Mouse (Mus musculus): ENCODE results near the gene Mapk9.

Mapk9 gene

DNA sequence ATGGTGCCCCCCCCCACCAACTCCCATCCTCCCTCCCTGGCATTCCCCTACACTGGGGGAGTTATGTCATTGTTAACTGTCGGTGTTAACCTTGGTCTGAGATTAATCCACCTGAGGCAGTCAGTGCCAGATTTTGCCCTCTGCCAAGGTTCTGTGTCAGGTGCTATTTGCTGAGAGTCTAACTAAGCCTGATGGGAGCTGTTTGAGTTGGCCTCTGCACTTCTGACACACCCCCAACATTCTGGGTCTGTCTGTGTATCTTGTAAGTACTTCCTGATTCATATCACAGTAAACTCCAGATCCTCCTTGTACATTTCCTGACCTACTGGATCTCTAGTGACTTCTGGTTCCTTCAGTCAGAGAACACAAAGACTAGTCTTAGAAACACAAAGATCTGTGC is 5.9 kb upstream of the Mapk9 start:
- DNase-seq (ENCODE audit: low read depth, low spot score), result no peak

DNA sequence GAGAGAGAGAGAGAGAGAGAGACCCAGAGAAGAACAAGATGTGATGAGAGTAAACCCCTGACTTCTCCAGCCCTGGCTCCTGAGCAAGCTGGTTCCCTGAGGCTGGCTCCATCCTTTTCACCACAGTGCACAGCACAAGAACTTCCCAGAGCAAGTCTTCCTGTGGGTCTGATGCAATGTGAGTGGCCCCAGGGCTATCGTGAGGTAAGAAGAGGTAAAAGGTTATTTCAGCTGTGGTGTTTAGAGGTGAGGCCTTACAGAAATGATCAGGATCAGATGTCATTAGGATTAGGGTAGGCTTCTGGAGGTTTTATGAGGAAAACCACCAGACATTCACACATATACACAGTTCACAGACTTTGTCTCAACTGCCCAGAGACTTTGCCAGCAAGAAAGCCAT is 4.7 kb upstream of the Mapk9 start:
- DNase-seq (ENCODE audit: low read depth, low spot score), result no peak

DNA sequence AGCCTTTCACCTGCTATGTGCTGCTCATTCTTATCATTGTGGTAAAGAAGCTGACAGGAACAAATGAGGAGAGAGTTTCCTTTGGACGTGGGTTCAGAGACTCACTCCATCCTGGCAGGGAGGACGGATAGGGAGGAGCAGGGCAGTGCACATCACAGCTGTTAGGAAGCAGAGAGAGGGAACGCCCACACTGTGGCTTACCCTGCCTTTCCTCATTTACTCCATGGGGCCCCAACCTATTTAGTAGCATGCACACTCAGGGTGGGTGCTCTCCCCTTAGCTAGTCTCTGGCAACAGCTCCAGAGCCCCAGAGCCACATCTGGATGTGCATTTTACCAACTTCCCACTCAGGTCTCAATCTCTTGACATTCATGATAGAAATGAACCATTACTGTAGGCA is 3.8 kb upstream of the Mapk9 start:
- DNase-seq (ENCODE audit: low read depth, low spot score), result no peak

DNA sequence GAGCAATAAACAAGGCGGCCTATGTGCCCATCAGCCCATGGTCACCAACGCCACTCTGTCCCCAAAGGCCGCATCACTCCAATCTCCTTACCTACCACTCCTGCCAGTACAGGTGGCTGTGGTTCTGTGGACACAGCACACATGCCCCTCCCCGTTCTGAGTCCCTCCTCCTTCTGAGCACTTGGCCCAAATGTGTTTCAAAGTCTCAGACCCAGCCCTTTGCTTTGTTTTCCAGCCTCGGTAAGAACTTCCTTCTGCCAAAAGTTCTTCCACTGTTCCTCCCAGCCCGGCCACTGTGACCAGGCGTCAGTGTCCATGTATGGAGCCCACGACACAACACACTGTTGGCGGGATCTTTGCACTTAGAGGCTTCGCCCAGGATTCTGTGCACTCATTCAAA is 2.2 kb upstream of the Mapk9 start:
- peak; percentile 60 for DNase-seq (ENCODE audit: low read depth, low spot score)

DNA sequence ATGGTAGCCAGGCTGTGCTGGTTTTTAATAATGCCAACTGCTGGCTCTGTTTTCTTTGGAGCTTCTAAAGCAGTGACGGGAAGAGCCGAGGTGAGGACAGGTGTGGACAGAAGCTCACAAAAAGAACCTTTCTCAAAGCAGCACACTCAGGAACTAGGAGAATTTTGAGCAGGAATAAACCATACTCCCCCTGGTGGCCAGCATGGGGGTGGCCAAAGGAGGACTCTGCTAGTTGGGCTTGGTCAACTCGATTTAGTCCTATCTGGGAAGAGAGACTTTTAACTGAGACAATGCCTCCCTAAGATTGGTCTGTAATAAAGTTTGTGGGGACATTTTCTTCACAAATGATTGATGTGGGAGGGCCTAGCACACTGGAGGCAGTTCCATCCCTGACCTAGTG is 1.6 kb upstream of the Mapk9 start:
- peak; percentile 86 for DNase-seq (ENCODE audit: low read depth, low spot score)

DNA sequence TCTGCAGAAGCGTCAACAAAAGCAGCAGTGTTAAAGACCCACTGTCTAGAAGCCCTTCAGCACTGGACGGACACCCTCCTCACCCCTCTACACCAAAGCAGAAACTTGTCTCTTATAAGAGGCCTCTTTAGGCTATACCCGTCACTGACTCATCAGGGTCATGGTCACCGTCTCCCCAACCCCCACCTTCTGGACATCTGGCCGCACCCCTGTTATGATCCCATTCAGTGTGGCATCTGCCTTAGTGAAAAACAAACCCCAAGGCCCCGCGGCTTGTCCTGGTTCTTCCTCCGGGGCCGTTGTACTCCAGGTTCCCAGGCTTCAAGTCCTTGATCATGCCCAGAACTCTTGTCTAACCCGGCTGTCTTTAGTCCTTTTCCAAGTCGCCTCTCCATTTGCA is 593 bp upstream of the Mapk9 start:
- no peak for DNase-seq (ENCODE audit: low read depth, low spot score)

DNA sequence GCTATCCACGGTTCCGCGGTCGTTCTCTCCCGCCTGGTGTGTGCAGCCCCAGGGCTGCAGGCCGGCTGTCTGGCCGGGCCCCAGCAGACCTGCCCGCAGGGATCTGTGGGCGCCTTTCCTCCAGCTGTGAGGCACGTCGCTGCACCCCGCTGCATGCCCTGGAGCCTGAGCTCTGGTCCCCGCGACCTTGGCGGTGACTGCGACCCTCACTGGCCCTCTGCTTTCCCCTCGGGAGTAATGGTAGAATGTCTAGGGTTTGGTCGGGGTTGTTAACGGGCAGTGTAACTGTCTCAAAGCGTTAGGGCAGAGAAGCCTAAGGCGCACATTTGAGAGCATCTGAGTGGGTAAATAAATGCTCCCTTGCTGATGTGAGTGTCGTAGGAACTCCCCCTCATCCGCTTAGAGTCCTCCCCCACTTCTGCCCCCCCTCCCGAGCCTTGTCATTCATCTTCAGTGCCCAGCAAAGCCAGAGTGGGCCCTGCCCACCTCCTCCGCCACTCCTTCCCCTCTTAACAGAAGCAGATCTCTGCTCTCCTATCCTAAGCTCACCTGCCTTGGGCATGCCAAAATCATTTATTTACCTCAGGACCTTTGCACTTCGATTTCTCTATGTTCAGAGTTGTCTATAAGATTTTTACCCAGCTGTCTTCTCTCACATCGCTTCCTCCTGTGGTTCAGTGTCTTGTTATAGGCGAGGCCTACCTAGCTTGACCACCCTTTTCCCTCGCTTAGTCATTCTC is 690 bp downstream of the Mapk9 start:
- DNase-seq (ENCODE audit: low read depth, low spot score), result no peak

DNA sequence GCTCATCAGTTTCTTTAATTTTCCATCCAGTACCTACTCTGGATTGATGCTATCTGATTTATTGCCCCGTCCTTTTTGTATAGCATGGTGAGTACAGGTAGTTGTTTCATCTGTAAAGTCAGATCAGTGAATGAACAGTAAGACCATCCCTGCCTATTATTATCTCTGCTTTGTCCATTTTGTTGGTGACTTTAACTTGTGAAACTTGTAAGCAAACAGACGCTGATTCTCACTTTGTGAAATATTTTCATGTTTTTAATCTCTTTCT is 1.2 kb downstream of the Mapk9 start:
- DNase-seq (ENCODE audit: low read depth, low spot score), result no peak

DNA sequence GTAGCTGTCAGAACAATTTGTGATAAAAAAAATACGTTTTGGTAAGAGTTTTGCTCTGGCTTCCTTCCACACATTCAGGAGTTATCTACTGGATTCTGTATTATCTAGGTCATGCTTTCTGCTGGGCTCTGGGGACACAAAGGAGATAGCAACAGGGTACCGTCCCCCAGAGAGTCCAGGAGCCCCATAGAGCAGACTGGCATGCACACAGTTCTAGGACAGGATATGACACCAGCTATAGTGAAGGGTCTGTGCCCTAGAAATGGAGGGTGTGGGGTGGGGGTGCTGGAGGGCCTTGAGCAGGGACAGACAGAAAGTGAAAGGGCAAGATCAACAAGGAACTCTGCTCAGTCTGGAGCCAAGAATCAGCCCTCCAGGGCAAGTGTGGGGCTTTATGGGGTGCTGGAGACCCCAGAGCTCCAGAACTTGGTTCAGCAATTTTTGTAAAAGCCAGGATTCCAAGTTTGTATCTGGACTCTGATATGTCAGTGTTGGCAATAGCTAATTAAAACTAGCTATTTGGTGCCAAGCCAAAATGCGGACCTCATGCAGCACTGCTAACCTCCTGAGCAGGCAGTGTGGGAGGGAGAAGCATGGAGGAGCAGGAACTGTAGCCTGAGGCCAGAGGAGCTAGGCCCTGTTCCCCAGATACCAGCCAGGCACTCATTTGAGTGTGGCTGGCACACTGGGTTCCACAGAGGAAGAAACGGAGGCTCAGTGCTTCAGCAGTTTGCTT is 1.7 kb downstream of the Mapk9 start:
- DNase-seq (ENCODE audit: low read depth, low spot score), result no peak

DNA sequence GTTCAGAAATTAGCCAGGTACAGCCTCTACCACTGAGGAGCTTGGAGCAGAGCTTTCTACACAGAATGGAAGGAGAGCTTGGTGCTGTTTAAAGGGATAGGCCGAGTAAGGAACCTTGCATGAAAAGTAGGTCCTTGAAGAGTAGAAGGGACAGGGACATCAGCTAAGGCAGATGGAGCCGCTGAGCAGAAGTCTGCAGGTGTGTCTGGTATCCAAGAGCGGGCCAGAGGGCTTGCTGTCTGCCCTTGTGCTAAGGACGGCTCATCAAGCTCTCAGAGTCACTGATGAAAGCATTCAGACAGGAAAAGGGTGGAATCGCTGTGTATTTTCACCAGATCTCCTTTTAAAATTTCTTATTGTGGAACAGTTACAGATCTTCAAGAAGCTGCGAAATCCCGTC is 3.8 kb downstream of the Mapk9 start:
- no peak for DNase-seq (ENCODE audit: low read depth, low spot score)

DNA sequence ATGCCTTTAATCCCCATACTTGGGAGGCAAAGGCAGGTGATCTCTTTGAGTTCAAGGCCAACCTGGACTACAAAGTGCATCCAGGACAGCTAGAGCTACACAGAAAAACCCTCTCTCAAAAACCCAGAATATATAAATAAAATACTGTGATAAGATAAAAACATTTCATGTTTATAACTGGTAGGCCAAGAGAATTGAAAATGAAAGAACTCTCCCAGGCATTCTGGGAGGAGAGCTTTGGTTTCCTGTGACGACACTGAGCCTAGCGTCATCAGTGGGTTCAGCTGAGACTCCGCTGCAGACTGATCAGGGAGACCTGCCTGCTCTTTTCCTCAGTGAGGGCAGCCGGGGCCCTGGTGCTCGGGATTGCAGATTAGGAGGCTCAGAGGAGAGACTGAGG is 8.6 kb downstream of the Mapk9 start:
- DNase-seq (ENCODE audit: low read depth, low spot score), result no peak

DNA sequence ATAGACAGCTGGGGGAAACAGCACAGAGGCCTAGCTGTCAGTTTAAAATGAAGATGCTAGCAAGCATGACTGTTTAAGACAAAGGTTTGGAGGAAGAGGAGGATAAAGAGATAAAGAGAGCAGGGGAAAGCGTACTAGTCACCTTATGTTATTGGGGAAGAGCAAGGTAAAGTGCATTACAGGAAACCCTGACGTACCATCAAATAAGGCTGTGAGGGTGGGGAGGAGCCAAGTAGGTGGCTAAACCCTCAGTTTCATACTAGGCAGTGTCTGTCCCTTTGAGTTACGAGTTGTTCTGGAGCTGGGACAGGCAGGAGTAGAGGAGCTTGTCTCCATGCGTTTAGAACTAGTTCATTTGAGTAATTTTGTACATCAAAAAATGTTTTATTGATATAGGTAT is 14.6 kb downstream of the Mapk9 start:
- no peak for DNase-seq (ENCODE audit: low read depth, low spot score)

DNA sequence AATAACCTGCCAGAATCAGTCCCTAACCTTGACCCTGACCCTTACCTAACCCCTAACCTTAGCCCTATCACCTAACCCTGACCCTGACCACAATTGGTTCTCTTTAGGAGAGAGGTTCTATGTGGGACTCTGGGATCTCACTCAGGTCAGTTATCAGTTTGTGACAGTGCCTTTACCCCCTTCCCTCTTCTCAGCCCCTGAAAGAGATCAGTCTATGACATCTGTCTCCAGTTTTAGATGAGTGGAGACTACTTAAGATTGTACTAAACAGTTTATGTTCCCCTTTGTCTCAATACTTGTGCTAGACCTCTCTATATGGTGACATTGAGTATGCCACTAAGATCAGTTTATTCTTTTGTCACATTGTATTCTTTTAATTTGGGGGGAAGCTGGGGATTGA is 17.4 kb downstream of the Mapk9 start:
- DNase-seq (ENCODE audit: low read depth, low spot score), result no peak

DNA sequence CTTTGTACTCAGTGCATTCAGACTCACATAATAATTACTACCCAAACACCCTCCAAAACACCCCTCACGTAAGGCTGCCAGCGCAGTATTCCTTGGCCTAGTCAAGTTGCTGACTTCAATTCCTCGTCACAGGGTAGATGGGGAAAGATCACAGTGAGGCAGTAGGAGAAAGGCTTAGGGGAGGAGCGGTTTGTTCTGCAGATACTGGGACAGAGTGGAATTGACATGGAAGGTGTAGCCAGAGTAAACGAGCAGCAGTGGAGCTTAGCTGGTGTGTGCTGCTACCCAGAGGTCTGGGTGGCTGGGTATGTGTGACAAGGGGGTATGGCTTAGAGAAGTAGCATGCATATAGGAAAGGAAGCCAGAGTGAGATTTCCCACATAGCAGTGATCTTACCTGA is 20.8 kb downstream of the Mapk9 start:
- DNase-seq (ENCODE audit: low read depth, low spot score), result no peak

DNA sequence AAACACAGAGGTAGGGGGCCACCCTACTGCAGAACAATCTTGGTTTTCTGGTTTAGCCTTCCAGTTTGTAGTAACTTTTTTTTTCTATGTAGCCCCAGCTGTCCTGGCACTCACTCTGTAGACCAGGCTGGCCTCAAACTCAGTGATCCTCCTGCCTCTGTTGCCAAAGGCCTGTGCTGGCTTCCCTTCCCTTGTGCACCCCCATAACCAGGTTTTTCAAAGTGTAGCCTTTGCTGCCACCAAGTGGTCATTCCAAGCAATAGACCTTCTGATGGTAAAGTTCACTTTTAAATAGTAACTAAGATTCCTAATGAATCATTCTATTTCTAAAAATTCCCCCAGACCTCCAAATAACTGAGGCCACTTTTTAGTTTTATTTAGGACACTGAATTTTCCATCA is 23.2 kb downstream of the Mapk9 start:
- DNase-seq (ENCODE audit: low read depth, low spot score), result peak; percentile 67

DNA sequence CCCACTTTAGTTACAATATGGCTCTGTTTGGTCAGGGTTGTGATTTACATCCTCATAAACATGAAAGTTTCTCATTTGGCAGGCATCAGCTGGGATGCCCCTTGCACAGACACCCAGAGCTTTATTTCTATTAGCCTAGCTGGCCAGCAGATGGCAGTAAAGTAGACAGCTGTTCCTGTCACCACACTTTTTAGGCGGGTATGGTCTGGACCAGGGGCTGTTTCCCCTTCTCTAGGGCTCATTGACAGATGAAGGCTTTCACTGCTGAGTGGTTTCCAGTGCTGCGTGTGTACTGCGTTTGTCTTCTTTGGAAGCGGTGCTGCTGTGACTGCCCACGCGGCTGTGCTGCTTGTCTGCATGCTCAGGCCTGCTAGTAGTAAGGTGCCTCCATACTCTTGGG is 25.4 kb downstream of the Mapk9 start:
- peak; percentile 70 for DNase-seq (ENCODE audit: low read depth, low spot score)

DNA sequence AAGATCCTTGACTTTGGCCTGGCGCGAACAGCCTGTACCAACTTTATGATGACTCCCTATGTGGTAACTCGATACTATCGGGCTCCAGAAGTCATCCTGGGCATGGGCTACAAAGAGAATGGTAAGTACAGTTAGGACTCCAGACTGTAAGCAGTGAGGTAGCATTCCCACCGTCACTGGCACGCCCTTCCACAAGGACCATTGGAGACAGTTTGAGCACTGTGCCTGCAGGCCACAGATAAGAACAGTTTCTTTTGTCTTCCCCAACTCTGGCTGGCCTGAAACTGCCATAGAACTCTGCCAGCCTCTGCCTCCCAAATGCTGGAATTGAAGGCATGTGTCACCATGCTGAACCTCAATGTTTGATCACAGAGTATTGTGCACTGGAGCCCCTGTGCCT is 26.2 kb downstream of the Mapk9 start:
- no peak for DNase-seq (ENCODE audit: low read depth, low spot score)

DNA sequence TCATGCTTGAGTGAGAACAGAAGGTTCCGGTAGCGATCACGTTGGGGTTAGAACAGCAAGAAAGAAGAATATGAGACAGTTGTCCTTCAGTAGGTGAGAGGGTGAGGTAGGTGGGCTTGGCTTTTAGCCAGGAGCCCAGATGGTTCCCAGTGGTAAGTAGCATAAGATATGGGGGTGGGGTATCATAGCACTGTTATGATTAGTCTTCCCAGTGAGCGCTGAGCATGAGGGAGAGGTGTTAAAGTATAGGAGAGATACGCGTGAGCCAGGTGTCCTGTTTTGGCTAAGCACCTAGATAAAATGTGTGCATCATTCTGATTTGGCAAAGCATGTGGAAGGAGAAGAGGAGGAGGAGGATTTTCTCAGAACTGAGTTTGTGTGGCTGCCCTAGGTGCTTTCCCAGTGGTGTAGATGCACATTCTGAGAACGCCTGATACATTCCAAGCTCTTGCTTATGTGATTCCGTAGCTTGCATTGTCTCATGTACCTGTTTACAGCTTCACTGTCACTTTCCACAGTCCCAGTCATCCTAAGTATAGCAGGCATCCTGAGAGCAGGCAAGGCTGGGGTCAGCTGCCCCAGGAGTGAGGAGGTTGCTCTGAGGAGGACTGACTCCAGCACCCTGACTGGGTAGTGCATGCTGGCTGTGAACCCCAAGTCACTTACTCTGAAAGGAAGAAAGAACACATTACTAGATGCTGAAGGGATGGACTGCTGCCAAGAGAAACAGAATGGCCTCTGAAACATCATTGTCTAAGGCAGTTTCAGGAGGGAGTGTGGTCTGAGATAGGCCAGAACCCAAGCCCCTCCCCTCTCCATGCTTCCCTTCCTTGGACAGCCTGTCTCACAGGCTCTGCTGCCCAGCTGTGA is 30.6 kb downstream of the Mapk9 start:
- no peak for DNase-seq (ENCODE audit: low read depth, low spot score)

DNA sequence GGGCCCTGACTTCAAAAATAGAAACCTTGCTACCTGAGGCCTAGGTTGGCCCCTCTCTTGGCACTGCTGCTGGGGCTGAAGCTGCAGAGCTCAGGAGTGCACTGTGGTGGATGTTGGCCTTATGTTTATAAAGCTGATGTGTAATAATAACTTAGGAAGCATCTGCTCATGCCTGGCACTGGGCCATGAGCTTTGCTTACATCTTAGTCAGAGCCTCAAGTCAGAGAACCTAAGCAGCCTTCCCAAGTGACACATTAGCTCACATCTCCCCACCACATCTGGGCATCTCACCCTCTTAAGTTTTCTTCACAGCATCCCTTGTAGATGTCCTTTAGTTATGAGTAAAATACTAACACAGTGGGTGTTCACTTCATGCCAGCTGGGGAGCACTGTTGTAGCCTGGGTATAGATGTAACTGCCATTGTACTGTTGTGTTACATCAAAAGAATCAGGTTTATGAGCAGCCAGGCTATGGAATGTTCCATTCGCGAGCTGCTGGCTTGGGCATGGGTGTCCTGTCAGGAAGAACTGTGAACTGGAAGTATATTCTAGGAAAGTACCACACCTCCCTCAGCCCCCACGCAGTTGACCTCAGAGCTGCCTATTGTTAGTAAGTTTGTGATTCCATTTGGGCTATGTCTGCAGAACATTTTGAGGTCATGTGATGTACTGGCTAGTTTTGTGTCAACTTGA is 33.5 kb downstream of the Mapk9 start:
- no peak for DNase-seq (ENCODE audit: low read depth, low spot score)

DNA sequence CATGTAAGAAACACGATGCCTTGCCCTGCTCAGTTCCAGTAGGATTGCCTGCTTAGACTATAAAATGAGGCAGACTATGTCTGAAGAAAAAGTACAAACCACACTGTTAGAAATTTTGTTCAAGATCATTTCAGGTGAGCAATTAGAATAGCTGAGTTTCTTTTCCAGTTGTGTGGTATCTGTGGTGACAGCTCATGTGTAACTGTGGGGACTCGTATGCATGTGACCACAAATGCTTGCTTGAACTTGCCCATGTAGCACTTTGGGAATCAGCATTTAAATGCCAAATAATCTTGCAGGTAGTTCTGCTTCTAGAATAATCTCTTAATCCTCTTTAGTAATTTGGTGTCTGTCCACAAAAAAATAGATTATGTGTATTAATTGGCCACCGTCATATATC is 36.8 kb downstream of the Mapk9 start:
- no peak for DNase-seq (ENCODE audit: low read depth, low spot score)

DNA sequence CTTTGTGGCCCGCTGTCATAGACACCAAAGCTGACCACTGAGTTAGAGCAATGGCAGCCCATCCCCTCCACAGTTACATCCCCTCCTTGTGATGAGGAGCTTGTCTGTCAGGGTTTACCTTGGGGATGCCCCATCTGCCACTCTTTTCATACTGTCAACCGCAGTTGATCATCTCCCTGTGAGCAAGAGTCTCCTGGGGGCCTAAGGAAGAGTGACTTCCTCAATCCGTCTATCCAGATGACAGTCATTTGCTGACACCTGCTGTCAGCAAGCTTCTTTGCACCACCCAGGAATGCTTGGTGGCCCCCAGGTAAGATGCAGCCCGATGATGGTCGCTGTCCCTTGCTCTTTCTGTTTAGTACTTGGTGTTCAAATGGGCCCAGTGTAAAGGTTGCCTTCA is 41.9 kb downstream of the Mapk9 start:
- DNase-seq (ENCODE audit: low read depth, low spot score), result no peak

DNA sequence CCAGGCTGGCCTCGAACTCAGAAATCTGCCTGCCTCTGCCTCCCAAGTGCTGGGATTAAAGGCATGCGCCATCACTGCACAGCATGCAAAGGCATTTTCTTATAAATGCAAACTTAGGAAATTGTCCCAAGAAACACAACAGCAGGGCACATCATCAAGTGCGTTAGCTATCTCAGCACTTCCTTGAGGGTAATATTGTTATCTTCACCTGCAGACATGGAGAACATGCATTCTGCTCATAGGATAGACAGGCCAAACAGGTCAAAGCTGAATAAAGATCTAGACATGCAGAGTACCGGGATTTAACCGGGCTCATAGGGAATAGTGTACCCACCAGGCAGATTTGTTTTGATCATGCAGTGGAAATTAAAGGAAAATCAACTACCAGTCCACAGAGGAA is 45.4 kb downstream of the Mapk9 start:
- DNase-seq (ENCODE audit: low read depth, low spot score), result no peak
